Mouse (Mus musculus) intestine, postnatal 0 days (tissue): ENCODE results near the gene Ntng1. TPM values are rescaled to one million over a fixed set of nuclear protein-coding genes. Genes with fewer than 3 reads are reported as not detected.

Experiments
- ATAC-seq: fragments of 200-750 bp; cut with Nextera tagmentation; 2 replicates; pipeline ENCODE4 v1.8.0; 2017; ENCODE audit warnings: mild to moderate bottlenecking, moderate TSS enrichment, moderate library complexity
- H3K27ac ChIP-seq: fragments of 300-500 bp; sonication (generic); 2 replicates; pipeline ENCODE4 v1.5.1; 2014; ENCODE audit warnings: mild to moderate bottlenecking, low read depth, low read length, moderate library complexity
- H3K27me3 ChIP-seq: fragments of 300-500 bp; sonication (generic); replicated peaks from 2 replicates; pipeline ENCODE4 v1.6.1; 2014; ENCODE audit warnings: low read length, mixed read lengths; ENCODE audit not compliant: control insufficient read depth, insufficient read depth
- H3K36me3 ChIP-seq: fragments of 300-500 bp; sonication (generic); 2 replicates; pipeline ENCODE4 v1.6.1; 2014; ENCODE audit warnings: mild to moderate bottlenecking, moderate library complexity; ENCODE audit not compliant: control insufficient read depth, insufficient read depth
- H3K4me1 ChIP-seq: fragments of 300-500 bp; sonication (generic); replicated peaks from 2 replicates; pipeline ENCODE4 v1.6.1; 2014; ENCODE audit warnings: antibody characterized with exemption, low read length, mixed read lengths; ENCODE audit not compliant: control insufficient read depth, insufficient read depth
- H3K4me2 ChIP-seq: fragments of 300-500 bp; sonication (generic); replicated peaks from 2 replicates; pipeline ENCODE4 v1.6.1; 2014; ENCODE audit warnings: low read depth, mild to moderate bottlenecking, moderate library complexity
- H3K4me3 ChIP-seq: fragments of 300-500 bp; sonication (generic); 2 replicates; pipeline ENCODE4 v1.5.1; 2014; ENCODE audit warnings: low read depth, low read length
- H3K9ac ChIP-seq: fragments of 300-500 bp; sonication (generic); 2 replicates; pipeline ENCODE4 v1.6.1; 2014; ENCODE audit warnings: mild to moderate bottlenecking, low read depth, low read length
- H3K9me3 ChIP-seq: fragments of 300-500 bp; sonication (generic); 2 replicates; pipeline ENCODE4 v1.6.1; 2016; ENCODE audit warnings: mixed run types; ENCODE audit not compliant: control insufficient read depth
- CTCF ChIP-seq: sonication (generic); IDR thresholded peaks from 2 replicates; pipeline ENCODE4 v1.5.1; 2016; ENCODE audit warnings: low read depth, mild to moderate bottlenecking, control low read depth, antibody characterized with exemption, moderate library complexity
- WGBS: fragments of 180-500 bp; shearing (Covaris S2); extraction: QIAGEN DNeasy Blood & Tissue Kit; methylation state at CpG from one replicate; pipeline ENCODE4 v1.1.7; 2014; 5-methylcytosine and 5-hydroxymethylcytosine counted together
- polyA plus RNA-seq: library from polyadenylated mRNA; unstranded; fragments of >200 nt; fragmentation: Nextera tagmentation; extraction: Ambion mirVana; gene quantifications from 2 replicates; pipeline ENCODE4 v1.2.1, GENCODE M21; 2015

Gene Ntng1
- polyA plus RNA-seq, 1 experiment from 2014 or later = 0.38 TPM

DNA sequence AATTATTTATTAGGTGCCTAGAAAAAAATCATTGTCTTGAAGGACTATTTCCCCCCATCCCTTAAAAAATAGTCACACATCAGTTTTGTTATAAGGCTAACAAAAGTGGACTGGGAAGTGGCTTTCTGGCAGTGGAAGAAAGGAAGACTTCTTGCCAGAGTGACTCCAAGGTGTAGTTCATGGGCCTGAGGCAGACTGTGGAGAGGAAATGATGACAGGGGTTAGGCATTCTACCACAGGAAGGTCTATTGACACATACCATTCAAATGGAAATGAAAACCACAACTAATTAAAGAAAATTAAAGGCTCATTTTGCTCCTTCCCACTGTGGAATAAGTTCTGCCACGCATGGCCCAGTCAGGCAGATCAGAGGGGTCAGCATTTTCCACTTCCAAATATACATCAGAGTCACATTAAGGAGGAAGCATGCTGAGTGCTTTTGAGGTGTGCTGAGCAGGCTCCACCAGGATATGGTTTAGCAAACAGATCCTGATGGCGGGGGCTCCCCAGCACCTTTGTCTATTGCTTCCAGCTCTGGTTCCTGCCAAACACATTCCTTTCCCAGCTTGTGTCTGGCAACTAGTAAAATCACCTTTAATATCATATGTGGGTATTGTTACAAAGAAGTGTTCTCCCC, 403.2 kb downstream of the Ntng1 start:
- no peak for TF ChIP-seq CTCF
- H3K4me2 ChIP-seq = no peak overlapping the region
- no peaks in the 10 kb centered on the region for H3K4me1 ChIP-seq
- H3K27me3 ChIP-seq = no peaks in the 10 kb centered on the region
- no peaks in the 10 kb centered on the region for H3K9me3 ChIP-seq
- no peak for ATAC-seq
- H3K27ac ChIP-seq = no peak overlapping the region
- H3K9ac ChIP-seq = no peak overlapping the region
- H3K36me3 ChIP-seq = no peaks in the 10 kb centered on the region
- WGBS = 74% methylated on average over 2 of the region's 2 CpGs
- no peak overlapping the region for H3K4me3 ChIP-seq

DNA sequence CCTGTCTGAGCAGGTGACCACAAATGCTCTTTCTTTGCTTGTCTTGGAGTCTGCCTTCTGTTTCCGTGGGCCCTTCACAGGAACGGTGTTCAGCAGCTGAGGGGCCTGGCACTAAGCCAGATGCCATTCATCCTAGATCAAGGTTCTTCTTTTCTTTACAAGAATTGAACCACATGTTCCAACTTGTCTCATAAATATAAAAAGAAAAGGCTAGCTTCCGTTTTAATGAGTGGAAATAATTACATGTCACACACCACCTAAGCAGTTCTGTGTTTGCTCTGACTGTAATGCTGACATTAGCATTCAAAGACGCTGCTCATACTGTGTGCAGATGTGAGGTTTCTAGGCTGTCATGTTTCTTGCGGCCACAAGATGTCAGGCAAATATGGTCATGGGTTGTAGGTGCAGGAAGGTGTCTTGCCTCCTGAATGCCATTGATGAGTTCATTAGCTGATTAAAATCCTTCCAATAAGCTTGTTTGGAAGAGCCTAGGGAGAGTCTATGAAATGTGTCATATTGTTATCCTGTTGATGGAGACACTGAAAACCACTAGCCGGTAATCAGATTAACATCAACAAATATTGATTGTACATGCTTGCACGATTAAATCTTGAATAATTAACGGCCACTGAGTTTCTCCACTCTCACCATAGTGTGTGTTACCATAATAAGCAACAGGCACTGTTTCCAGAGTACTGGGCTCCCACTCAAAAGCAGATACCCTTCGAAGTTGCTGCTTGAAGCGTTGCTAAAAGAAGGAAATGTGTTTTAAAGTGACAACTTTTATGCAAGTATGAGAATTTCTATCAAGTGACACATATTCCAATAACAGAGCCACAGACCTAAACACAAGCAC, 411.3 kb downstream of the Ntng1 start:
- ATAC-seq = peak; percentile 73
- H3K4me1 ChIP-seq = no peaks in the 10 kb centered on the region
- H3K27ac ChIP-seq = no peak overlapping the region
- H3K9ac ChIP-seq = no peak overlapping the region
- 42% methylated on average over 10 of the region's 10 CpGs for WGBS
- no peak overlapping the region for H3K4me3 ChIP-seq
- H3K27me3 ChIP-seq = no peaks in the 10 kb centered on the region
- H3K4me2 ChIP-seq = no peak overlapping the region
- H3K9me3 ChIP-seq = no peaks in the 10 kb centered on the region
- peak; percentile 84 for TF ChIP-seq CTCF
- no peaks in the 10 kb centered on the region for H3K36me3 ChIP-seq

DNA sequence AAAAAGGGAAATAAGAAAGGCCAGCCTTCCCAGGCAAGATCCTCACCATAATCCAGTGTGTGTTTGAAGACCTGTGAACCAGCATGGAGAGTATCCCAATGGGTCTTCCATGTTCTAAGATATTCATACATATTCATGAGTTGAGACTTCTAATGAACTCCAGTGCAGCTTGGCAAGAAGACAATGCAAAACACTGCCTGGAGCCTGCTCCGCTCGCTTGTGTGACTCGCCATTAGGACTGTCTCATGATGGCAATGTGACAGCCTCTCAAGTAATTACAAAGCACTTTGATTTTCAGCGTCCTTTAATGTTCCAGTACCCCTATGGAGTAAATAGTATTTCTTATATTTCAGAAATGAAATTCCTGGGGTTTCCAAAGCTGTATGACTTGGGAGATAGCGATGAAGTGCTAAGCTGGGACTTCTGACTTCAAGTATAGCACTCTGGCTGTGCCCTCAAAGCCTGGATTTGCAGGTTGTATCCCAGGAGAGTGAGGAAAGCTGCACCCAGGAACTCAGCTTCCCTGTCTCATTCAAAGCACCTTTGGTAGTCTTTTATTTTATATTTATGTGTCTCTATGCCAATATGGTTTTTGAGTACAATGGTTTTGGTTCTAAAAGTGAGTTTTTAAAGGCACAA, 412.1 kb downstream of the Ntng1 start:
- 91% methylated on average over 5 of the region's 5 CpGs for WGBS

More for the DNA sequence above, 412.1 kb downstream of the Ntng1 start:
- TF ChIP-seq CTCF = no peak
- no peak for ATAC-seq
- no peaks in the 10 kb centered on the region for H3K9me3 ChIP-seq
- H3K27ac ChIP-seq = no peak overlapping the region
- H3K27me3 ChIP-seq = no peaks in the 10 kb centered on the region
- no peak overlapping the region for H3K4me2 ChIP-seq
- no peaks in the 10 kb centered on the region for H3K4me1 ChIP-seq
- H3K36me3 ChIP-seq = no peaks in the 10 kb centered on the region
- H3K4me3 ChIP-seq = no peak overlapping the region
- no peak overlapping the region for H3K9ac ChIP-seq

Other genes starting within 250 kb of the Ntng1 start
- 7.3 and 9.4 TPM in 2 replicates for gene Prmt6, start 107.0 kb upstream of the Ntng1 start, polyA plus RNA-seq